Mouse (Mus musculus): ENCODE data around the gene Krt80. TPM values are rescaled to one million over a fixed set of nuclear protein-coding genes. Genes with fewer than 3 reads are reported as not detected.

Gene Krt80
- total RNA-seq, 1 experiment from 2014 or later, result 1.7 TPM

DNA sequence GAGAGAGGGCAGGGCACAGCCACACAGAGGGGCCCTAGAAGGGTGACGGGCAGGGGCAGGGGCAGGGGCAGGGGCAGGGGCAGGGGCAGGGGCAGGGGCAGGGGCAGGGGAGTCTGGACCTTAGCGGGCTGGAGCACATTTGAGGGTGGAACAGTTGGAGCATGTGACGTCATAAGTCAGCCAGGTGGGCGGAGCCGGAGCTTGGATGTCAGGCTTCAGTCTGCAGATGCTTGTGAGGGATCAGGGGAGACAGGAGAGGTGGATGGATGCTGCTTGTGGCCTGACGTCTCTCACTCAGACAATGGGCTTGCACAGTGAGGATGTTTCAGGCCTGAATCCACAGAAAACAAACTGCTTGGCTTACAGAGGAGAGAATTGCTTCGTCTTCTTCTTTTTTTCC lies 71.4 kb downstream of the Krt80 start:
- ATAC-seq (replicated peaks; ENCODE audit: low read depth, poor library complexity, severe bottlenecking), result no peak

DNA sequence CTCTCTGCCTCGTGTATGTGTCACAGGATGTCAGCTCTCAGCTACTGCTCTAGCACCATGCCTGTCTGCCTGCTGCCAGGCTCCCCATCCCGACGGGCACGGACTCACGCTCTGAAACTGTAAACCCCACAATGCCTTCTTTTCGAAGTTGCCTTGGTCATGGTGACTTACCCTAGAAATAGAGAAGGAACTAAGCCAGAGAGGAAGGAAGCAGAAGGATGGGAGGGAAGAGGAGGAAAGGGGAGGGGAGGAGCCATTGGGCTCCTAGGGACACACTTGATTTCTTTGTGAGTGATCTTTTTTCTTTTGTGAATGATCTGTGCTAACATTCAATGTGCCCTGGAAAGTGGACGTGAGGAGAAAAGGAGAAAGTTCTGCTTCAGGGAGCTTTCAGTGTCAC lies 72.0 kb downstream of the Krt80 start:
- peak; percentile 53 for ATAC-seq (replicated peaks; ENCODE audit: low read depth, poor library complexity, severe bottlenecking)

Other genes with a start within 250 kb of the Krt80 start
- gene Acvrl1, start 241.6 kb downstream of the Krt80 start, total RNA-seq (2017), result 0.49 and 5.8 TPM in 2 replicates
- 11.6 and 13.4 TPM in 2 replicates for gene Acvr1b, start 196.1 kb downstream of the Krt80 start, total RNA-seq (2017)
- gene Grasp, start 146.0 kb downstream of the Krt80 start, total RNA-seq (2017), result 2.1 and 4.7 TPM in 2 replicates
- gene Nr4a1, start 115.9 kb downstream of the Krt80 start, total RNA-seq (2017), result 24.2 and 32.7 TPM in 2 replicates
- 30.7 and 34.8 TPM in 2 replicates for gene Atg101, start 85.9 kb downstream of the Krt80 start, total RNA-seq (2017)
- gene 6030408B16Rik, start 77.0 kb downstream of the Krt80 start, total RNA-seq (2017), result 0.78 TPM in 1 of 2 replicates, not detected in the other
- 0.96 and 4.9 TPM in 2 replicates for gene Krt7, start 40.9 kb upstream of the Krt80 start, total RNA-seq (2017)
- 0.09 TPM in 1 of 2 replicates, not detected in the other for gene Krt87, start 68.6 kb upstream of the Krt80 start, total RNA-seq (2017)
- gene Krt88, start 77.6 kb upstream of the Krt80 start, total RNA-seq (2017), result not detected in 2 replicates
- gene Krt81, start 93.6 kb upstream of the Krt80 start, total RNA-seq (2017), result not detected in 2 replicates
- gene Krt86, start 103.3 kb upstream of the Krt80 start, total RNA-seq (2017), result not detected in 2 replicates
- gene Krt83, start 121.3 kb upstream of the Krt80 start, total RNA-seq (2017), result not detected in 2 replicates
- not detected in 2 replicates for gene Gm49425, start 147.1 kb upstream of the Krt80 start, total RNA-seq (2017)
- gene Krt84, start 162.7 kb upstream of the Krt80 start, total RNA-seq (2017), result not detected in 2 replicates
- not detected in 2 replicates for gene Krt82, start 180.5 kb upstream of the Krt80 start, total RNA-seq (2017)
- not detected in 2 replicates for gene Krt90, start 192.8 kb upstream of the Krt80 start, total RNA-seq (2017)
- not detected in 2 replicates for gene Krt75, start 203.7 kb upstream of the Krt80 start, total RNA-seq (2017)

Measured in common myeloid progenitor, adult 5-6 weeks (primary cell).